Mouse (Mus musculus) thymus, adult 2 months (tissue): ENCODE data around the gene Josd2.

ENCODE experiments used
- CTCF ChIP-seq: fragments of 200-500 bp; IDR thresholded peaks from 2 replicates; pipeline ENCODE4 v1.5.1; 2012; ENCODE audit warnings: mild to moderate bottlenecking, control low read depth, low read length, moderate library complexity, borderline replicate concordance; ENCODE audit not compliant: control insufficient read depth, poor library complexity, insufficient read depth; ENCODE audit errors: extremely low read depth
- POLR2A ChIP-seq: fragments of 200-500 bp; IDR thresholded peaks from 2 replicates; pipeline ENCODE4 v1.6.1; 2012; ENCODE audit warnings: mild to moderate bottlenecking, low read length, control low read depth, moderate library complexity; ENCODE audit not compliant: control insufficient read depth, poor library complexity, insufficient read depth; ENCODE audit errors: extremely low read depth

DNA sequence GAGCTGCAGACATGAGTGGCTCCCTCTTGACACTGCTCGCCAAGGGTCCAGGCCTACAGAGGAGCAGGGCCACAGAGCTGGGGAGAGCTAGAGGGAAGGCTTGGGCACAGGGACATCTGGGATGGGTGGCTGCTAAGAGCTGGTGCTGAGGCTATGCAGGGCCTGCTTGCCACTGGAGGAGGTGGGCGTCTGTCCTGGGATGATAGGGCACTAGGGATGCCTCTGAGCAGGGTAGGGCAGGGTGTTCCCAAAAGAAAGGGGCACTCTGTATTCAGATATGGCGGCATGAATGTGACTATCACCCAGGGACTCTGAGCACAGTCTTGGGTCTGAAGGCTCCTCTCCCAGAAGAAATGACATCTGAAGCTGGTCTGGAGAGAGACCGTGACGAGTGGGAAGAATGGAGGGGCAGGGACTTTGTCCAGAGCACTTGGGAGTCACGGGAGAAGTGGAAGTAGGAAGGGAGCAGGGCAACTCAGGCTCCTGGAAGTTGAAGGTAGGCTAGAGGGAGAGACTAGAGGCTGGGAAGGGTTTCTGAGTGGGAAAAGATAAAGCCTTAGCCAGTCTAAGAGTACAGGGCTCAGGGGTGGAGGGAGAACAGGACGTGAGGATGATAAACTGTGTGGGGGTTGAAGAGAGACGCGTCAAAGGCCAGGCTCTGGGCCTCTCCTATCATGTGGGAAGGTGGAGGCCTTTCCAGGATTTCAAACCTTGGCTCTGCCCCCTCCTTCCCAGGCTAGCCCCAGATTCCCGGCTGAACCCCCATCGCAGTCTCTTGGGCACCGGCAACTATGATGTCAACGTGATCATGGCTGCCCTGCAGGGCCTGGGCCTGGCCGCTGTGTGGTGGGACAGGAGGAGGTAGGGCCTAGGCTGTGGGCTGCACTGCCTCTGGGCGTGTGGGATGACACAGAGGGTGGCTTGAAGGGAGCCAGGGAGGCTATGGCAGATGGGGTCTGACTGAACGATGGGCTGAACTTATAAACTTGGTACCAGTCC is 2.2 kb downstream of the Josd2 start:
- TF ChIP-seq CTCF (no peak), POLR2A (no peak)
